Mouse (Mus musculus) CD4-positive, CD25-positive, alpha-beta regulatory T cell, adult 4 months (primary cell): Measurements from ENCODE around the gene Ldah. TPM values are rescaled to one million over a fixed set of nuclear protein-coding genes. Genes with fewer than 3 reads are reported as not detected.
A peak's percentile ranks its signal among the peaks of the same experiment; 100 is the strongest.
"Not testable (repeated sequence)": the region's sequence is repeated elsewhere in the genome, so short reads cannot be mapped to it uniquely, and the experiment has no call there.

ENCODE experiments used
- ATAC-seq: one replicate; pipeline ENCODE4 v1.8.0; 2017
- polyA plus RNA-seq, 2 experiments: library from polyadenylated mRNA; unstranded; fragments of 100-300 nt; shearing (Covaris generic); gene quantifications; one replicate each; pipeline ENCODE4 v1.2.1; 2017

The Ldah gene
- polyA plus RNA-seq, result 100 to 1,000 TPM; 101 to 107 TPM

DNA sequence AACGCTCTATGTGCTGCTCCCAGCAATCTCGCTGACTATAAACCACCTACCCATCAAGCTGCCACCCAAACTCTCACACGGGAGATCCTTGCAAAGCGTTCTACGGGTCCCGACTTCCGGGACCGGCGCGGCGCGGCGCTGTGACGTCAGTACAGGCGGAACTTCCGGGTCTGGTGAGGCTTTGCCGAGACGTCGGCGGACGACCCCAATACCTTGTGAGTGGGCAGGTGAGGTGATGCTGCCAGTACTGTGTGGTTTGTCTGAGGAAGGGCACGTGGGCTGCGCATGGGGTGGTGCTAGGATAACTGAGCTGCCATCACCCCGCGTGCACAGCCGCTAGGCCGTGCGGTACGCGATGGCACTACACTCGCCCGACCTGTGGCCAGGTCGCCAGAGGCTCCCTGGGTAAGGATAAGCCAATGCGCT lies at the start of gene Ldah:
Gene Ldah (plus strand): TSS at position 130 of the 426 bp plus-strand sequence.
- ATAC-seq, result peak; percentile 96

DNA sequence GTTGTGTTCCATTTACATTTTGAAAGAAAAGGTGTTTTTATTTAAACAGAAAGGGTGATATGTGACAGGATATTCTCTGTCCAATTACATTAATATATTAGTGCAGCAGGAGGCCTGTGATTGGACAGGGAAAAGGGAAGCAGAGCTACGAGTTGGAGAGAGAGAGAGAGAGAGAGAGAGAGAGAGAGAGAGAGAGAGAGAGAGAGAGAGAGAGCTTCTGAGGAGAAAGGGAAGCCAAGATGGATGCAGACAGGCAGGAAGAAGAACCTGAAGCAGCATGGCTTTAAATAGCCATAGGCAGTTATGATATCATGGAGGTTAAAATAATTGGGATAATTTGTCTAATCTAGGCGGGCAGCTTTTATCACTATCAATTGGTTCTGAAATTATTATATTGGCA lies 40.2 kb upstream of the Ldah start:
- no peak for ATAC-seq

DNA sequence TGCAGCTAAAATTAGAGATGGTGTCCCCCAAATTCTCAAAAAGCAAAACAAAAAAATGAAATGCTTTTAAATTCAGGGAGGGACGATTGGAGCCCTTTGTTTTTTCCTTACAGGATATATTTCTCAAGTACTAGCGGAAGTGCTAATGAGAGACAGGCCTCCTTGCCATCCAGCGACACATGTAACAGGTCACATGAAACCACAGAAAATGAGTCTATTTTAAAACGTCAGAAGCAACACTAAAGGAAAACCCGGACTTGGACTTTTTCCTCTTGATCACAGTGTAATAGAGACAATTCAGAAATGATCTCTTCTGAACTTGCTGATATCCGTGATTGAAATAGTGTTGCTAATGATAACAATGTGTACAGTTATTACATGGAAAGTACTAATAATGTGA lies 27.0 kb upstream of the Ldah start:
- no peak for ATAC-seq

DNA sequence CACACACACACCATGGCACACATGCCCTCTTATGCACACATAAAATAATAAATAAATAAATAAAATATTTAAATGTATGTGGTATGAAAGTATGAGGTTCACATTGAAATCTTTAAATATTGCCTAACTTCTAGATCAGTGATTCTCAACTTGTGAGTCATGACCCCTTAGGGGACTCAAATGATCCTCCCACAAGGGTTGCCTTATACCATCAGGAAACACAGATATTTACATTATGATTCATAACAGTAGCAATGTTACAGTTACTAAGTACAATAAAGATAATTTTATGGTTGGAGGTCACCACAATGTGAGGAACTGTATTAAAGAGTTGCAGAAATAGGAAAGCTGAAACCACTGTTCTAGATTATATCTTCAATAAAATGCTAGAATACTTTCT lies 26.2 kb upstream of the Ldah start:
- no peak for ATAC-seq

GRCm38 (mm10) chr12:8184518-8184917 lies 23.4 kb upstream of the Ldah start:
- ATAC-seq, result no peak

DNA sequence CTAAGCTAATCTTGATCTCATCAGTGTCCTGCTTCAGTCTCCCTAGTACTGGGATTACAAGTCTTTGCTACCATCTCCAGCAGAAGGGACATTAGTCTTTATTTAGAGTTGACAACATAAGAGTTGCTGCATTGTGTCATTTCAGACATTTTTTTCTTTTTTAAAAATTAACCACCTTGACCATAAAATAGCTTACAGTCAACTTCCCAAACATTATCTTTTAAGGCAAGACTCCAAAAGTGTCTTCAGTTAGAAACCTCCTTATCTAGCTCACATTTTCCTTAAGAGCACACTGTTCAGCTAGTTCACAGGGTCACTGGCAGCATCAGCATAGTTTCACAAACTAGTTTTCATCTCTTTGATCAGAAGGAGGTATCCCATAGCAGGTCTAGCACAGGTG lies 19.7 kb upstream of the Ldah start:
- no peak for ATAC-seq

DNA sequence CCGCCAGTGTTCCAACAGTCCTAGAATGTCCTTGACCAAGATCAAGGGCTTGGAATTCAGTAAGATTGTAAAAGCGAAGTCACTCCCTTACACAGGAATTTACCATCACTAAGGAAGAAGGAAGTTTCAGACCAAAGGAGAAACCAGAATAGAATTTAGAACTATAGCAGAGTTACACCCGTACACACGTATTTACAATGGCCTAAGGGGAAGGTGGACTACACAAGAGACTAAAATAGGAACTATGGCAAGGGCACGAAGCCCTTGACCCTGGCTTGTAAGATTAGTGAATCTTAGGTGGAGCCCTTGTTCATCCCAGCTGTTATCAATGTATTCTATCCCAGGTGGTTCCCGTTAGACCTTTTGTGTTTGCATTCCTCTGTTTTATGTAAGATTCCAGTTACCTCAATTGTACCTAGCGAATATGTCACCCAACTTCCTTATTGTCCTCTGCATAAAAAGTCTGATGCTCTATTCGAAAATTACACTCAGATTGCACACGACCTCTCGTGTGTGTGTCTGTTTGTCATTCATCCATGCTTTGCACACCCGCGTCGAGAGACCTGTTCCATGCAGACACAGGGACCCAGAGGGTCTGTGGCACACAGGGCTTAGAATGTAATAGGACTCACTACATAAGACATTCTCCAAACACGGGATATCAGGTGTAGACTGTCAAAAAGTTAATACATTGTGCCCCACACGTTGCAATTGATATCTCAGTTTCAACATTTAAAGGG lies 18.9 kb upstream of the Ldah start:
- not testable (repeated sequence) for ATAC-seq

DNA sequence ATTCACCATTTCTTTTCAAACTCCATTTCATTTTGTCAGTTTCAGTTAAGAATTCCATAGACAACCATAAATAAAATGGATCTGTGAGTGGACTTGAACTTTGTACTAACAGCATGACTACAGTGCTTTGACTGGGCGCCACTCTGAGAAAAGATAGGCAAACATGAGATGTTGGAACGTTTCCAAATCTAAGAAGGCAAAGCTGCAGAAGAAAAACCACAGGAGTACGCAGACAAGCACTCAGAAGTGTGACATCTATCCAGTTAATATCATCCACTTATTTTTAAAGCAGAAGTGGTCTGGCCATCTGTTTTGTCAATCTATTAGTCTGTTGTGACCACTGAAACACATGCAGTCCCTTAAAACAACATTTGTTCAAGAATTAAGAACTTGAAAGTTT lies 18.2 kb upstream of the Ldah start:
- no peak for ATAC-seq

- no peak for ATAC-seq
Measured at GRCm38 (mm10) chr12:8205721-8206120, 2.2 kb upstream of the Ldah start.

GRCm38 (mm10) chr12:8207578-8207977 lies 329 bp upstream of the Ldah start:
- no peak for ATAC-seq

GRCm38 (mm10) chr12:8216392-8217280 lies 8.7 kb downstream of the Ldah start:
- no peak for ATAC-seq

DNA sequence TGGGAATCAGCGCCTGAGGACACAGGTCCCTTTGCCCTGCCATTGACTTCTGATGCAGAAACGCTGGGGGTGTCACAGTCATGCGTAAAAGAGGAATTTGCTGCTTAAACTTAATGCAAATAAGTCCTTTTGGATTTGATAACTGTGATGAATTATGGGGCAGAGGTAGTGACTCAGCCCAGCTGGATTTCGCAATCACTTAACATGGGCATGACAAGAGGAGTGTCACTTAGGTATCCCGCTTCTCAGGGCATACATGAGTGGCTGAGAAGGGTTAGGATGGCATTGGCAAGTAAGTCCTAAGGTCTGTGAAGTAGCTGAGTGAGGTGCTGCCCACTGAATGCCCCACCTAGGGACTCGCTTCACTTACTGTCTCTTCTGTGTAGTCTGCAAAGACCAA lies 15.1 kb downstream of the Ldah start:
- no peak for ATAC-seq

DNA sequence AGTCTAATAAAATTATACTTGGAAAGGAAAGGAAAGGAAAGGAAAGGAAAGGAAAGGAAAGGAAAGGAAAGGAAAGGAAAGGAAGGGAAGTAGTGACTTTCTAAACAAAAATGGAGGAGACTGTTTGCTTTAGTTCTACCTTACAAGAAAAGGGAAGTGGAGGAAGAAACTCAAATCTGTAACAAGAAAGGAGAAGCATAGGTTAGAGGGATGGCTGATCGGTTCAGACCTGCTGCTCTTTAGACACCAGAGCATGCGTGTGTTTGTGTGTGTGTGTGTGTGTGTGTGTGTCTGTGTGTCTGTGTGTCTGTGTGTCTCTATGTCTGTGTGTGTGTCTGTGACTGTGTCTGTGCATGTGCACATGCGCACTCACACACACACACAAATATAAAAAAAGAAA lies 23.2 kb downstream of the Ldah start:
- no peak for ATAC-seq

- ATAC-seq, result no peak
Measured at GRCm38 (mm10) chr12:8232679-8233078, 24.8 kb downstream of the Ldah start.

DNA sequence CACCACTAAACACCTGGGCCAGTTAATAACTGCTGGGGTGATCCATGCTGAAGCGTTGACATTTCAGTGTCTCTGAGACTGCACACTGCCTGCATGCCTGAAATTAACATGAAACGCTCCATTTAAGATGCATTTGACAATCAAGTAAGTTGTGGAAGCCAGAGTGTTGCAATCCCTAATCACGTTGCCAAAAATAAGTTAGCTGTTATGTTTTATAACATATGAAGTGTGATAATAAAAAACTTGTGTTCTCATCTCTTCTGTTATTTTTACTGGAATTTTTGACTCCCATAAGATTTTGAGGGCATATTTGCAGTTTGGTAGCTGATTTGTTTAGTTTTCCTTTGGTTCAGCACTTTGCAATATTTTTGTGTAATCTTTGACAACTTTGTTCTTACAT lies 34.3 kb downstream of the Ldah start:
- no peak for ATAC-seq

- no peak for ATAC-seq
Measured at GRCm38 (mm10) chr12:8244746-8245145, 36.8 kb downstream of the Ldah start.

GRCm38 (mm10) chr12:8260297-8260696 lies 52.4 kb downstream of the Ldah start:
- no peak for ATAC-seq

DNA sequence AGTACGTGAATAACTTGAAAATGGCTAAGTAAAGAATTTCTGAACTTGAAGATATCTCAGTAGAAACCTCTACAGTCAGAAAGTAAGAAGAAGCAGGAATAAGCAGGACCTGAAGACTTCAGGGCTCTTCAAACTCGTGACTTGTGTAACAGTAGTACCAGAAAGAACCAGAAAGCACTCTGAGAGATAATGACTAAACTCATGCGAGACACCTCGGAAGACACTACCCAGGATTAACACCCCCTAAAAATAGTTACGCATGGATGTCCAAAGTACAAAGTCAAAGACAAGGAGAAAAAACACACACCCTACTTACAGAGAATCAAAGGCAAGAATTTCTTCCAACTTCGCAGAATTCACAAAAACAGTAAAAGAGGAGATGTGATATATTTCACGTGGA lies 58.4 kb downstream of the Ldah start:
- ATAC-seq, result no peak

DNA sequence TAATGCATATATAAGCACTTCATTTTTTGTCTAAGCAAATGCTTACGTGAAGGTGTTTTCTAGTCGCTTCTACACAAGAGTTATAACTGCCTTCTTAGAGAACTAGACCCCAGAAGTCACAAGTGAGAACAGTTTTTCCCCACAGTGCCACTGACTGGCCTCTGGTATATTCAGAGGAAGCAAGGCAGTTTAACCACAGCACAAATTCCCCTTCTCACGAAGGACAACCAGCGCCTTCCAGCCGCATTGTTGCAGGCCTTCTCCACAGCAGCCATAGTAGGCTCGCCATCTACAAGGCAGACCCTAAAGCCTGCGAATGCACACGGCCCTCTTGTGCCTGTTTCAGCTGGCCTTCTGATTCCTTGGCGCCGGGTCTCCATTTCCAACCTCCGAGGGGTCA lies 61.7 kb downstream of the Ldah start:
- ATAC-seq, result no peak

GRCm38 (mm10) chr12:8271405-8271804 lies 63.5 kb downstream of the Ldah start:
- ATAC-seq, result no peak

DNA sequence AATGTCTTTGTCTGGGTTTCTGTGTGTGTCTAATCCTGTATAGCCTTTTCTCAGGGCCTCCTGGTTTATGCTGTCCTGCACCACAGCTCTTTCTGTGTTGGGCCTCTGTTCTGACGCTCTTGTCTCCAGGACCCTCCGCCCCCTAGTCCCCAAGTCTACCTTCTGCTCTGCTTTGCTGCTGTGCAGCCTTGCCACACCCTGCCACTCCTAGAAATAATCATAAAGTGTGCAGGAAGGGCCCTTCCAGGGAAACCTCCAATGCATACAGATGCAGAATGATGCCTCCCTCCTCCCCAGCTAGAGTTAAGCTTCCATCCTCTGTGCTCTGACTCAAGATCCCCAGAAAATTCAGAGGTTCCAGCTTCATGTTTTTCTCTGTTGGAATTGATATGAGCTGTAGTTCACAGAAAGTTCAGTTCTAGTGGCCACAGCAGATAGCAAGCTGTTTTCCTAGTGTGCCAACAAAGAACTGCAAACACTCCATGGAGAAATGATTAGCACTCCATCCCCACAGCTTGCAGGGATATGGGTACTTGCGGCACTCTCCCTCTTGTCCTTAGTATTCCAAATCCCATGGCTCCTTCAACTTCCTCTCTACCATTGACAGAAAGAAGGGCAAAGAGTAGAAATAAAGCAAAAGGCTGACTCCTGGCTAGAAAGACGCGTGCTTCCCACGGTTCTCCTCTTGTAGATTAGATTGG lies 65.7 kb downstream of the Ldah start:
- no peak for ATAC-seq

DNA sequence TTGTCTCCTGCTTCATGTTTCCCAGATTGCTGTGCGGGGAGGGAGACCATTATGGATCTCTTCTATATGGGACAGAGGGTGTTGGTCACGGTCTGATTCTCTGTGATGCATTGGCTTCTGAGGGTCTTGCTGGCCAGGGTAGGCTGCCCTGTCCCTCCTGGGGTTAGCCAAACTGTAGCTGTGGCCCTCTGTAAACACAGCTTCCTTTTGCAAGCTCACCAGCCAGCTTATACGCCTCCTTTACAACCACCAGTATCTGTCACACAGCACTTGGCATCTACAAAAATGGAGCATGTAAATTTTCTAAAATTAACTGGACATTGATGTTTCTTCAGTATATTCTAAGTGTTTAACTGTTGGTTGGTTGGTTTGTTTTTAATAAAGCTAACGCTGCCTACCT lies 67.5 kb downstream of the Ldah start:
- ATAC-seq, result no peak
